Mouse (Mus musculus): ENCODE measurements around the gene Slco2a1.

DNA sequence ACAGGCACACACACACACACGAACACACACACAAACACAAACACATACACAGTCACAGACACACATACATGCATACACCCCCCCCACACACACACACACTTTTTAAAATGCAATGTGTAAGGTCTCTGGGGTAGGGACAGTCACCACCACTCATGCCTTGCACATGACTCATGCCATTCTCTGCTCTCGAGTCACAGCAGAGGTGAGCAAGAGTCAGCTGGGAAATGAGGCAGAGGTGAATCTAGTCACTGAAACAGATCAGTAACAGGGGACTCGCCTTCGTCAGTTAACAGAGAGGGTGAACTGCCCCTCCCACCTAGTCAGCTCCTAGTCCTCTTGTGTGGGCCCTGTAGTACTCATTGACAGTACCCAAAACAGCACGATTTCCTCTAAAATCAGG is 5.3 kb downstream of the Slco2a1 start:
- no peak for TF ChIP-seq CTCF (IDR thresholded peaks at IDR 0.05; ENCODE audit: low read depth, low read length)
- no peak for TF ChIP-seq POLR2A (IDR thresholded peaks at IDR 0.05; ENCODE audit: borderline replicate concordance, low read depth, low read length)
